Mouse (Mus musculus) erythroblast, embryonic 14.5 days (primary cell): ENCODE measurements around the gene Phc2. TPM values are rescaled to one million over a fixed set of nuclear protein-coding genes. Genes with fewer than 3 reads are reported as not detected.

Source experiments
- H3K27me3 ChIP-seq: 2 replicates; pipeline ENCODE4 v1.6.1; 2012; ENCODE audit warnings: inconsistent platforms; ENCODE audit not compliant: control insufficient read depth
- H3K36me3 ChIP-seq: 2 replicates; pipeline ENCODE4 v1.6.1; 2012; ENCODE audit warnings: mild to moderate bottlenecking, inconsistent platforms; ENCODE audit not compliant: control insufficient read depth
- H3K4me1 ChIP-seq: 2 replicates; pipeline ENCODE4 v1.6.1; 2012; ENCODE audit warnings: inconsistent platforms; ENCODE audit not compliant: control insufficient read depth
- H3K4me3 ChIP-seq: replicated peaks from 2 replicates; pipeline ENCODE3; 2012; ENCODE audit warnings: moderate library complexity, mild to moderate bottlenecking, inconsistent platforms
- H3K9me3 ChIP-seq: 2 replicates; pipeline ENCODE4 v1.6.1; 2012; ENCODE audit warnings: low read length, inconsistent platforms, mixed read lengths; ENCODE audit not compliant: control insufficient read depth
- GATA1 ChIP-seq: IDR thresholded peaks from 2 replicates; pipeline ENCODE4 v1.6.1; 2012; ENCODE audit warnings: low read length, inconsistent platforms, mixed read lengths
- TAL1 ChIP-seq: IDR thresholded peaks from 3 replicates; pipeline ENCODE4 v1.6.1; 2012; ENCODE audit warnings: low read length, inconsistent platforms, mixed read lengths
- polyA plus RNA-seq: library from polyadenylated mRNA; stranded (reverse); fragments of >175 nt; gene quantifications from 2 replicates; pipeline ENCODE4 v1.2.3, GENCODE M21; 2012

Phc2 gene
- polyA plus RNA-seq, 1 experiment: 9.0 TPM

DNA sequence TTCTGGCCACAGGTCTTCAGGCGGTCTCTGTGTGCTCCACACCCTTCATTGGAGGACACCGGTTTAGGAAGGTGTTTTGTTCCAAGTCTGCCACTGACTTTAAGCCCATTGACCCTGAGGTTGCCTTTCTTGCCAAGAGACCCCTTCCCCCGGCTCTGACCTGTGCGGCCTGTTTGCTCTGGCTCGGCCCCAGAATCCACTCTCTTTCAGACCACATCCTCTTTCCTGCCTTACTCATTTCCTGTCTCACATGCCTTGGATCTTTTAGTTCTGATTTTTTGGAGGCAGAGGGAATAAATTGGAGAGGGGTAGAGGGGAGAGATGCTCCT, 75.2 kb downstream of the Phc2 start:
- no peaks in the 10 kb centered on the region for H3K9me3 ChIP-seq
- TF ChIP-seq TAL1: no peak
- TF ChIP-seq GATA1: no peak
- peaks cover 52% of the 10 kb centered on the region for H3K4me1 ChIP-seq
- H3K36me3 ChIP-seq: peaks cover 46% of the 10 kb centered on the region
- peak overlapping the region; percentile 86 for H3K4me3 ChIP-seq
- no peaks in the 10 kb centered on the region for H3K27me3 ChIP-seq

DNA sequence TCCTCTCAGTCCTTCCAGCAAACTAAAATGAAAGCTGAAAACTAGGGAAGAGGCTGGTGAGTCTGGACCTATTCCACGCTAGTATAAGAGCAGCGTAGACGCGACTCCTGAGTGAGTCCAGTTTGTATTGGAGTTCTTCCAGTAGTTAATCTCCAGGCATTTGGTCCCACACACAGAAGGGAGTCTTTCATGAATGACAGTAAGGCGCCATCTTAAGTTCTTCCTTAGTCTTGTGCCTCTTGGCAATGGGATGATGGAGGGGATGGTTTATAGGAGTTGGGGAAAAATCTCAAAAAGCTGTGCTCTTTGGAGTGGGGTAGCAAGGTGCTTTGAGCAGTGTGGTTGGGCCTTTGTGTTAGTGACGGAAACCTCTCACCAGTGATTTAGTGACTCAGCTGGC, 75.8 kb downstream of the Phc2 start:
- Histone ChIP-seq H3K36me3 (peaks cover 52% of the 10 kb centered on the region), H3K9me3 (no peaks in the 10 kb centered on the region), H3K4me3 (no peak overlapping the region), H3K27me3 (no peaks in the 10 kb centered on the region), H3K4me1 (peaks cover 56% of the 10 kb centered on the region)
- TF ChIP-seq TAL1 (no peak), GATA1 (no peak)

DNA sequence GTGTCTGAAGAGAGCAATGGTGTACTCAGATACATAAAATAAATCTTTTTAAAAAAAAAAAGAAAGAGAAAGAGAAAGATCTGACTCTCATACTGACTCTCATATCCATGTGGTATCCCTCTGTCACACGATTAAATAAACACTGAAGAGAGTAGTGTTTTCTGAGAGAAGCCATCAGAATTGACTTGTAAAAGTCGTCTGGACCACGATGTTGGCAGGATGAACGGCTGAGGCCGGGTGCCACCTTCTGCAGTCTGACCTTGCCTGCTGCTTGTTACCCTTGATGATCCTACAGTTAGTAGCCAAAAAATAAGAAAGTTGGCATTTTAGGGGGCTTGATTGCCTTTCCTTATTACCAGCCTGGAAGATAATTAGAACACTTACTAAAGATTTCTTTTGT, 78.3 kb downstream of the Phc2 start:
- peaks cover 50% of the 10 kb centered on the region for H3K4me1 ChIP-seq
- TF ChIP-seq TAL1 (no peak), GATA1 (no peak)
- no peaks in the 10 kb centered on the region for H3K27me3 ChIP-seq
- no peaks in the 10 kb centered on the region for H3K9me3 ChIP-seq
- H3K4me3 ChIP-seq: no peak overlapping the region
- peaks cover 72% of the 10 kb centered on the region for H3K36me3 ChIP-seq

DNA sequence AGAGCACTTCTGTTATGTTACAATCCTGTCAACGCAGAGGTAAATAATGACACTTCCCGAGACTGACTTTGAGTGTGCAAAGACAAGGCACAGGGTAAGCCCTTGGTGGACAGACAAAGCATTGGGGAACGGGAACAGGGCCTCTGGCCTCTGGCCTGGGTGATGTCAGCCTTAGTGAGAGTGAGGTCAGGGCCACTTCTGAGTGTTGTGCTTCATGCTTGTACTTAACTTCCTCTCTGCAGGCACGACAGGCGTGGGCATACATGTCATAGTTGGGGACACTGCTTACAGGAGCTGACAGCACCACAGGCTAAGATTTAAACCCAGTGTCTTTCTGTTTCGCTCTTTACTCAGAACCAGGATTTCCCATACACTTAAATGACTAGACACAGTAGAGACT, 79.0 kb downstream of the Phc2 start:
- TF ChIP-seq GATA1 (no peak), TAL1 (no peak)
- peaks cover 47% of the 10 kb centered on the region for H3K4me1 ChIP-seq
- no peak overlapping the region for H3K4me3 ChIP-seq
- H3K9me3 ChIP-seq: no peaks in the 10 kb centered on the region
- no peaks in the 10 kb centered on the region for H3K27me3 ChIP-seq
- peaks cover 79% of the 10 kb centered on the region for H3K36me3 ChIP-seq

DNA sequence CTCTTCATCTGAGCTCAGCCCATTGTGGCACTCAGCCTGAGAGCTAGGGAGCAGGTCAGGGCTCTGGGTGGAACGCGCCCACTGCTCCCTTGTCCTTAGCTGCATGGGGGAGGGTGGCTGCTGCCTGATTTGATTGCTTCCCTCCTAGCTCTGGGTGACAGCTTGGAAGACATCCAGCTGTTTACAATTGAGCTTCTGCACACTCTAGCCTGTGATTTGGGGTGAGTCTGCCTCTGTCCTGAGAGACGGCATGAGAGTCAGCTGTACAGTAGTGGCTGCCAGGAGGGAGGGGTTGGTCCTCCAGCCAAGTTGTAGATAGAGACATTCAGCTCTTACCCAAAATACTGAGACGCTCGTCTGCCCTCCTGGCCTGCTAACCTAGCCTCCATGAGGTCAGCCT, 79.7 kb downstream of the Phc2 start:
- Histone ChIP-seq H3K27me3 (no peaks in the 10 kb centered on the region), H3K4me1 (peaks cover 40% of the 10 kb centered on the region), H3K9me3 (no peaks in the 10 kb centered on the region), H3K36me3 (peaks cover 76% of the 10 kb centered on the region), H3K4me3 (no peak overlapping the region)
- TF ChIP-seq TAL1: no peak
- no peak for TF ChIP-seq GATA1

DNA sequence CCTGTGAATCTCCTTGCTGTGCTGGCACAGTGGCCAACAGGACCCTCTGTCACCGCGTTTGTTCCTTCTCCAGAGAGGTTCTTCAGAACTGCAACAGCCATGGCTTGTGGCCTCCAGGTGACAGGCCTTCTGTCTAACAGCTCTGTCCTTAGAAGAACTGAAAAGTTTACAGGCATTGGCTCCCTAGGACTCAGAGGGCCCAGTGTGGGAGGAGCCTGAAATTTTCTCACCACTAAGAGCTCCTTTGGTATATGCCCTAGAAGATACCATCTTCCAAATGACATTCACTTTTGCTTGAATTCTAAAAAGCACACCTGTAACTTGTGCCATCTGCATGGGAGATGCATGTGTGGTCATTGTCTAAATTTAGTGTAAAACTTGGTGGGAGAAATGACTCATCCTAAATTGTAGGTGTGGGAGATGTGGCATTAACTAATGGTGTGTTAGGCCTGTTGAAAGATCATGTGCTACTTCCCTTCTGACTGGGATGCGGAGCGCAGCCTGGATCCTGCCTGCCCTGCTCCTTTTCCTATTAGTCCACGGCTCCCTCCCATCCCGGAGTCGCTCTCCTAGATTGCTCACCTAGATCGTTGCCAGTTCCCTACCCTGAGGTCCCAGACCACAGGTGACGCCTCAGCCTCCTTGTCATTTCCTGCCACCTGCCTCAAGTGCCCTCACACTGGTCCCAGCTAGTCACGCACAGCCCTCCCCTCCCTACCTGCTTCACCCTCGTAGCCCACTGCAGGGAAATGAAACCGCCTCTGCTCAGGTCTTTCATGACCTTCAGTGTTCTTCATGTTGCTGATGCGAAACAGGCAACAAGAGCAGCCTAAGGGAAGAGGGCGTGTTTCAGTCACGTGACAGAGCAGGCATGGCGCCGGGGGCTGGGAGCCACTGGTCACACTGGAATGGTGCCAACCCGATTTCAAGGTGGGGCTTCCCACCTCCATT, 80.5 kb downstream of the Phc2 start:
- Histone ChIP-seq H3K4me1 (peaks cover 32% of the 10 kb centered on the region), H3K36me3 (peaks cover 68% of the 10 kb centered on the region), H3K27me3 (no peaks in the 10 kb centered on the region), H3K9me3 (no peaks in the 10 kb centered on the region), H3K4me3 (no peak overlapping the region)
- TF ChIP-seq GATA1 (no peak), TAL1 (no peak)

DNA sequence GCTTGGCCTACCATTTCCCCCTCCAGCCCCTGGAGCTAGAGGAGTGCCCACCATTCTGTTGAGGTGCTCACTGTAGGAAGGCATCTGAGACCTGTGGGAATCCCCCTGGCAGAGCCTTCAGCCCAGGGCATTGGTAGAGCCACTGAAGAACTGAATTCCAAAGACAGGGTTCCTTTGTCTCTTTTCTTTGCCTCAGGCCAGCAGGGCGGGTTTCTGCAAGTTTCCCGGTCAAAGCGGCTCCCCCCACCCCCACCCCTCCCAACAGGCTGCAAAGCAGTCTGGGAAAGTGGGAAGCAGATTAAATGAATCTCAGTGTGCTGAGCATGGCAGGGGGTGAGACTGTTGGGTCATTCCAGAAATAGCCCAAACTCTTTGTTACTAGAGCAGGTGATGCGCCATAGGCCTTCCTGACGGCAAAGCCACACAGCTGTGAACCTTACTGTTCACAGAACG, 82.7 kb downstream of the Phc2 start:
- no peak overlapping the region for H3K4me3 ChIP-seq
- H3K4me1 ChIP-seq: peaks cover 27% of the 10 kb centered on the region
- no peaks in the 10 kb centered on the region for H3K27me3 ChIP-seq
- no peaks in the 10 kb centered on the region for H3K9me3 ChIP-seq
- TF ChIP-seq TAL1: no peak
- no peak for TF ChIP-seq GATA1
- H3K36me3 ChIP-seq: peaks cover 59% of the 10 kb centered on the region

DNA sequence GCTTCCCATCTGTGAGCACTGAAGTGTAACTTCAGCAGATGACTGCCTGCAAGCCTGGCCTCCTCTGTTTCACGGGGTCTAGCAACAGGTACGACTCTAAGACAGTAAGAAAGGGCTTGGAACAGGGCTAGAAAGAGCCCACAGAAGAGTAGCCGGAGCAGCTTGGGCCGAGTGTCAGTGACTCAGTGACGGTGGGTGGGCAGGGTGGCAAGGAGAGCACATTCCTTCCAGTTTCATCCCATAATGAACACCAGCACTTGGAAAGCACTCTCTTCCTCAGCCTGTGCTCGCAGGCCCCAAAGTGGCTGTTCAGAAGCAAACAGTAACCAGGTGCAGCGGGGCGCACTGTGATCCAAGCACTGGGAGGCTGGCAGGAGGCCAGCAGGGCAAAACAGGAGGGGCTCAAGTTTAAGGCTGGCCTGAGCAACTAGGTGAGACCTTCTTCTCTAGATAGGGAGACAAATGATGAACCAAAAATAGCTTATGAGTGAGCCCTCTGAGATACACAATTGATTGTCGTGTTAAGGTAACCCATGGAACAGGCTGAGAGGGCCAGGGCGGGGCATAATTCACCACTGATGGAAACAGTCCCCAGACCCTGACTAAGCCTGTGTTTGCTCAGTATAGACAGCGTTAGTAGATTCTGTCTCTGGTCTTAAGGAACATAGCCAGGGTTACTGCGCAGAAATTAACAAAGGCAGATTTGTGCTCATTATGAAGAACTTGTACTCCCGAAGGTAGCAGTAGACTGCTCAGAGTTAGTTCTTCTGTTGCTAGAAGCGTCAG, 83.5 kb downstream of the Phc2 start:
- Histone ChIP-seq H3K36me3 (peaks cover 64% of the 10 kb centered on the region), H3K27me3 (no peaks in the 10 kb centered on the region), H3K4me3 (no peak overlapping the region), H3K9me3 (no peaks in the 10 kb centered on the region), H3K4me1 (peaks cover 29% of the 10 kb centered on the region)
- TF ChIP-seq TAL1 (no peak), GATA1 (no peak)

DNA sequence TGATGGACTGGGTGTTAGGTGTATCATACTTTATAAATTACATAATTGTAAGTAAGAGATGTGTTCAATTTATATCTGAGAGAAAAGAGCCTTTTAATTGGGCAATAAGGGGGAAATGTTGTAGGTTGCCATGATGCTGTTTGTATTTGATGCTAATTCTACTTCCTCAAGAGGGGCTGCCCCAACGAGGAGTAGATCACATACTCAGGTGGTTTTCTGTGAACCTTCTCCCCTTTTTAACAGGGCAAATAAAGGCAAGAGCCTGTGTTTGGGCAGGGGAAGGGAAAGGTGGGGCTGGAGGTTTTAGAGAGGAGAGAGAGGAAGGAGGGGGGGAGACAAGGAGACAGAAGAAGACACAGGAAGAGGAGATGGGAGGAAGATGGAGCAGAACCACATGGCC, 86.4 kb downstream of the Phc2 start:
- H3K4me1 ChIP-seq: peaks cover 13% of the 10 kb centered on the region

More for the DNA sequence above, 86.4 kb downstream of the Phc2 start:
- no peaks in the 10 kb centered on the region for H3K9me3 ChIP-seq
- peaks cover 66% of the 10 kb centered on the region for H3K36me3 ChIP-seq
- no peak for TF ChIP-seq GATA1
- no peak for TF ChIP-seq TAL1
- no peaks in the 10 kb centered on the region for H3K27me3 ChIP-seq
- H3K4me3 ChIP-seq: no peak overlapping the region
